Mouse (Mus musculus) lung, postnatal 14 days (tissue): Measurements from ENCODE around the gene Hdgf.

Experiments
- DNase-seq: peaks from one replicate; pipeline ENCODE4 v3.0.0; 2021

Hdgf gene

DNA sequence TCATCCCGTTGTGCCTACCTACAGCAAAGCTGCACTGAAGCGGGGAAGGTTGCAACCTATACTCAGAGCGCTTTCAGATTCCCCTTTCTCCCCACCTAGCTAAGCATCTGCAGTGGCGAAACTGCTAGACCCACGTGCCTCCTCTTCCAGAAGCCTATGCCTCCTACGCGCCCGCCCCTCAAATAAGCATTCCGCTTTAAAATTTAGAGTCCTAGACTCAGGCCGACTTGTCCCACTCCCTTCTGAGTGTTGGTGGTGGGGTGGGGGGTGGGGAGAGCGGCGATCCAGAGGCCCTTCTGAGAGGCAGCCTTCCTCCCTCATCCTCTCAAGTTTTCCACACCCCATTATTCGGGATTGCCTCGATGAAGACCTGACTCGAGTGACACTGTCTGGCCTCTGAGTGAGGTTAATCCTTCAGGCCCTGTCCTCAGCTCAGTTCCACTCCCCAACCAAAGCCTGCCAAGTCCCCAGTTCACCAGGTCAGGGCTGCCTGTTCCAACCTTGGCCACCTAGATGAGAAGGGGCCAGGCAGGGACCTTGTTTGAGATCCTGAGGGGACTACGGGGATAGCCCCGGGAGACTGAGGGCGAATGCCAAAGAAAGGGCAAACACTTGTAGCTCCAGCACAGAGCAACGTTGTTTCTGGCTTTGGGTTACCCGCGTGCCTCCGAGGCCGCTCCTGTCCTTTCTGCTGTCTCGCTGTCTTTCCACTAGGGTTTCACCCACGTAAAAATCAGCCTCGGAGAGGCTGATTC, 41.1 kb downstream of the Hdgf start:
- DNase-seq, result no peak

DNA sequence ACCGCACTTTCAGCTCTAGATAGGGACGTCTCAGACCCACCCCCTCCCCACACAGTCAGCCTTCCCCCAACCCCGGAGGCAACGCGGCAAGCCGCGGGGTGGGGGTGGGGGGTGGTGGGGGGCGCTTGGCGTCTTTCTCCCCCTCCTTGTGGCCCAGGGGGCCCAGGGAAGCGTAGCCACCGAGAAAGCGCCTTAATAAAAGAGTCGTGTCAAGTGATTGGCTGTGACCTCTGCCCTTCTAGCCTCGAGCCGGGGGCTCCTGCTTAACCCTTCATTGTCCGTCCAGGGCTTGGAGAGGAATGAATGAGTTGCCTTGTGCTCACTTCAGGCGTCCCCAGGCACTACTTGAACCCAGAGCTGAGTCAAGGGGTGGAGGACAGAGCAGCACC, 41.7 kb downstream of the Hdgf start:
- no peak for DNase-seq

DNA sequence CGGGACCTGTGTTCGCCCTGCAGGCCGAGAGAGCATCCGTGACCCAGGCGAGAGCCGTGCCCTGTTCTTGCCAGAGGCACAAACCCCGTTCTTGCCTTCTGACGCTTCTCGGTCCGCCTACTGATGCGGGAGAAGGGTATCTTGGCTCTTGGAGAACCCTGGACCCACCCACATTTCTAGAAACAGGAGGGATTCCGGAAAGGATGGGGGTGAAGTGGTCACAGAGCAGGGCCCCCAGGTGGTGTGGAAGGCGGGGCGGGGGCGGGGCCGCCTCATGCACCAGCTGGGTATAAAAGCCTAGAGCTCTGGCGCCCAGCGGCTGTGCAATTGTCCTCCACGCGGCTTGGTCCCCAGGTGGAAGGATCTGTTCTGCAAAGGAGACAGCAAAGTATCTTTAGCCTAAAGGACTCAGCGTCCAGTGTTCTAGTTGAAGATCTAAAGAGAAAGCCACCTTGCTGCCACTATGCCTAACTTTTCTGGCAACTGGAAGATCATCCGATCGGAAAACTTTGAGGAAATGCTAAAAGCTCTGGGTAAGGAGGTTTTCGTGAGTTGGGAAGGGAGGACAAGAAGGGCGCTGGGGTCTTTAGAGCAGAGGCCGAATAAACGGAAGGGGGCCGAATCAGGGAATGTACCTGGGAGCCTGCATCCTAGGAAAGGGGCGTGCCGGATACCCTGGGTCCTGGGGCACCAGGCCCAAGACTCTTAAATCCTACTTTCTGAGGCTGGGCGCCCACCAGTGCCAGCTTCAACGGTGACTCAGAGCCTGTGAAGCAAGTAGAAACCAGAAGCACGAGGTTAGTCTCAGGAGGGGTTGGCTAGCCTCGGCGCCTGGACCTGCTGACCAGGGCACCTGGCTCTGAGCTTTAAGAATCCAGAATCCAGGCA, 42.5 kb downstream of the Hdgf start, which contains the start of gene Crabp2:
Gene Crabp2, plus strand, starts transcription at position 289 of the 888 bp plus-strand sequence.
- DNase-seq, result no peak

DNA sequence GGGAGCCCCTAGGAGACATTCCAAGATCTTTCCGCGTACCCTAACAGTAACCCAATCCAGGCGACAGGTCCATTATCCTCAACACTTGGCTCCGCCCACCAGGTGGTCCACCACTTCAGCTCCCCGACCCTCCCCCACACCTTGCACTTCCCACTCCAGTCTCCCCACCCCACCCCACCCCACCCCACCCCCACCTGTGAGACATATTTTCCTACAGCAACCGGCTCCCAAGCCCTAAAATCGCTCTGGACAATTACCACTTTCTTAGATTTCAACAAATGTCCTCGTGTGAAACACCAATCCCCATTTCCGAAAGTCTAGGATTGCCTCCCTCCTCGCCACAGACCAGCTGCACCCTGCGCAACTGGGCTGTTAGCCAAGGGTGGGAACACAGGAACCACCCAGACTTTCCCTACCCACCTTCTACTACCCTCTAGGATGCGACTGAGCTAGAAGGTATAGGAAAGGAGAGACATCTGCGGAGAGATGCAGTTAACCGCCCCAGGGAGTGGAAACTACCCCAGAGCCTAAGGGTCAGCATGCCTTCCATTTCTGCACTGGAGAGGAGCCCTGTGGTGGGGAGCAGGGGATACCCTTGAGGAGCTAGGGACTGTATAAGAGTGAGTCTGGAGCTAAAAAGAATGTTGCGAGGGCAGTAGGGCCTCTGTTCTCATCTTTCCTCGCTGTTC, 43.3 kb downstream of the Hdgf start:
- DNase-seq, result no peak

DNA sequence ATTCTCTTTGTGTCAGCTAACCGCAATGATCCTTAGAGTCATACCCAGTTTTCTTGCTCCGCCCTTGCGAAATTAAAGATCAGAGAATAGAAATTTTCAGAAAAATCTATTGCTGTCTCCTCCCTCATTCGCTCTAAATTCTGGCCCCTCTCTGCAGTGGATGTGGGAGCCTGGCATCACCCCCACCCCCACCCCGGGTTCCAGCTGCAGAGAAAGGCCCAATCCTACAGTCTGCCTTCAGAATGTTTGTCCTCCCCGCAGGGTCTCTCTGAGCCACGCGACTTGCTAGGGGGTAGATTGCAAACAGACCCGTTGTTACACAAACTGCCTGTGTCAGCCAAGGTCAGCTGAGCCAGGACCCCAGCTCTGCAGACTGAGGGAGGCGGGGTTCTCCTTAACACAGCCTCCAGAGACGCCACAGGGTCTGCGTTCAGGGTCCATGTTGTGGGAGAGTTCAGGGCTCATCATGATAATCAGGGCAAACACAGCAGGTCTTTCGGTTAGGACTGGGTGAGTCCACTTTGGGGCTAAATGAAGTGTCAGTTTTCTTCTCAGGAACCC, 43.9 kb downstream of the Hdgf start:
- no peak for DNase-seq

DNA sequence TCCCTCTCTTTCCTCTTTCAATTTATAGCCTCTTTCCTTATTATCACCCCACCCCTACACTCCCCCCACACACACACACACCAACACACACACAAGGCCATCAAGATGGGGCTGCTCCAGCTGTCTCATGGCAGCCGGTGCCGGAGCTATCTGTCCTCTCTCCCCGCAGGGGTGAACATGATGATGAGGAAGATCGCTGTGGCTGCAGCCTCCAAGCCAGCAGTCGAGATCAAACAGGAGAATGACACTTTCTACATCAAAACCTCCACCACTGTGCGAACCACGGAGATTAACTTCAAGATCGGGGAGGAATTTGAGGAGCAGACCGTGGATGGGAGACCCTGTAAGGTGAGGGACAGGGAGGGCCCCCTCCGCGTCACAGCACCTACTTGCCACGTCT, 45.8 kb downstream of the Hdgf start:
- DNase-seq, result no peak

DNA sequence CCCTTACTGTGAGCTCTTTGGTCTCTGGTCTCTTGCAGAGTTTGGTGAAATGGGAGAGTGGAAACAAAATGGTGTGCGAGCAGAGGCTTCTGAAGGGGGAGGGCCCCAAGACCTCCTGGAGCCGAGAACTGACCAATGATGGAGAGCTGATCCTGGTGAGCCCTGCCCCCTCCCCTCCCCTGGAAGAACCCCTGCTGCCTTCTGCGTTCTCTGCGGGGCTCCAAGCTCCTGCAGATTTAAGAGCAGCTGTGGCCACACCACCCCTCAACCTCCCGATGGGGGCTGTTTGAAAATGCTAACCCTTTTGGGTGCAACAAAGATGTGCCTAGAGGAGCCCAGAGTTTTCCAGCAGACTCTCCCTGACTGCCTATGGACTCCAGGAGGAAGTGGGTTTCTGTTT, 46.3 kb downstream of the Hdgf start:
- no peak for DNase-seq

DNA sequence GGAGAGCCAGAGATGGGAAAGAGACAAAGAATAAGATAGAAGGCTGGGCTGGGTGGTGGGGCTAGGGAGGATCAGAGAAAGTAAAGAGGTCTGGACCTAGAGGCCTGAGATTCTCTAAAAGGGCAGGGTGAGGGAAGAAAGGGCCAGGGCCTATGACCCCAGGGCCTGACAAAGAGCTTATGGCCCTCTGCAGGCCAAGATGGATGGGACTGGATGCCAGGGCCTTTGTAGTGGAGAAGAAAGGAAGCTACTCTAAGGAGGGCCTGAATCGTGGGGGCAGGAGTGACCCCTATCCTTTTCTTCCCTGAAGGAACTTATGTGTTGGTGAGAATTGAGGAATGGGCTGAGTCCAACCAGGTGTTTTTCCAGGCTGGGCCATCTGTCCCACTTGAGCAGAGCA, 51.9 kb downstream of the Hdgf start:
- DNase-seq, result no peak

DNA sequence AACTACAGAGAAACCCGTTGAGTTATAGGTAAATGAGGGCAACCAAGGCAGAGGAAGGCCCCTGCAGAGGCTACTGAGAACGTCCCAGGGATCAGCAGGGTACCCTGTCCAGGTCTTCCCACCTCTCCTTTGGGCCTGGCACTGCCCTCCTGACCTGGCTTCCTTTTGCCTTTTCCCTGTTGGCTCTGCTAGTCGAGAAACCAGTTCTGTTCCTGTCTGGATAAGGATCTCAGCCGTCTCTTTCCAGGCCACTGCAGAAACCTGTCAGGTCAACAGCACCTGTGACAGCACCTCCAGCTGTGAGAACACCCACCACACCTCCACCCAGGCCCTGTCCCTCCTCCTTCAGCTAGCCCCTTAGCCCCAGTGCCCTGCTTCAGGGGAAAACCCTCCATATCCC, 52.4 kb downstream of the Hdgf start:
- DNase-seq, result no peak

DNA sequence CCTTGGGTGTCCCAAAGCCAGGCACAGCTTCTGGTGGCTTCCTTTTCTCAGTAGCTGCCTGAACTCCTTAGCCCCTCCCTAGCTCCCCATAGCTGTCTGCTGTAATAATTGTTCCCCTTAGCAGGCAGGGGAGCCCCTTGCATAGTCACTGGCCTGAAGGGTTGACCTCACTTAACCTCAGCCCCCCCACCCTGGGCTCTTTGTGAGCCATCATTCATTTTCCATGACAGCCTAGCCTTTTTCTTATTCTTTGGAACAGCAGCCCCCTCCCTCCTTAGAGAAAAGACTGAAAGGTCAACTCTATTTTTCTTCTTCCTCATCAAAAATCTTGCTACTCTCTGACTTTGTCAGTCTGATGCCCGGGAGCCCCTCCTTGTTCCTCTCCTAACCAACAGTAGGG, 52.8 kb downstream of the Hdgf start:
- no peak for DNase-seq

DNA sequence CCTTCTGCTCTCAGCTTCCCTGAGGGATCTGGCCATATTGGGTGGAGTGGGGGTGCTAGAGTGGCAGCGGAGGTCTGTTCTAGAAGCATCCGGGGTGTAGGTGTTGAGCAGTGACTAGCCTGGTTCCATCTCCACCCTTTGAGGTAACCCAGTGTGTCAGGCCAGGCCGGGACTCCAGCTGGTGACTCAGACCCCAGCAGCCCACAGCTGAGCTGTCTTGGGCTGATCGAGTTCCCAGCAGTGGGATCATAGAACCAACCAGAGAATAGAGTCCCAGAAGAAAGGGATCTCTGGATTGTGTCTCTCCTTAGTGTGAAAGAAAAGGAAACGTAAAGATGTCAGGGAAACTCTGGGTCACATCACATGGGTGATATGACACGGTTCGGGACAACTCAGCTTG, 53.2 kb downstream of the Hdgf start:
- DNase-seq, result no peak

DNA sequence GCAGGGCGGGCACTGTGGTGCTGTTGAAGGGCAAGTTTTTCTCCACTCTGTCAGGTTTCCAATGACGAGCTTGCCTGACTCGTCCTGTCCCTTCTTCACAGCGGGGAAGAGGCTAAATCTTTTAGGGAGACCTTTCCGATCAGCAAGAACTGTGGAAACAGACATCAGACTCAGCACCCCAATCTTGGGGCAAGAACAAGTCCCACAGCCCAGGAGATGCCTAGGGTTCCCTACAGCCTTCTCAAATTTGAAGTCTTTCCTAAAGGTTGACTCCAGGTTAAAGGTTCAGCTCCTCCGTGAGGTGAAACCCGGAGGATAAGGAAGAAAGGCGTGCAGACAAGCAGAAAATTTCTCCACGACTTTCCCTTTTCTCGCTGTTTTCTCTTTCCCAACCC, 54.1 kb downstream of the Hdgf start:
- no peak for DNase-seq

DNA sequence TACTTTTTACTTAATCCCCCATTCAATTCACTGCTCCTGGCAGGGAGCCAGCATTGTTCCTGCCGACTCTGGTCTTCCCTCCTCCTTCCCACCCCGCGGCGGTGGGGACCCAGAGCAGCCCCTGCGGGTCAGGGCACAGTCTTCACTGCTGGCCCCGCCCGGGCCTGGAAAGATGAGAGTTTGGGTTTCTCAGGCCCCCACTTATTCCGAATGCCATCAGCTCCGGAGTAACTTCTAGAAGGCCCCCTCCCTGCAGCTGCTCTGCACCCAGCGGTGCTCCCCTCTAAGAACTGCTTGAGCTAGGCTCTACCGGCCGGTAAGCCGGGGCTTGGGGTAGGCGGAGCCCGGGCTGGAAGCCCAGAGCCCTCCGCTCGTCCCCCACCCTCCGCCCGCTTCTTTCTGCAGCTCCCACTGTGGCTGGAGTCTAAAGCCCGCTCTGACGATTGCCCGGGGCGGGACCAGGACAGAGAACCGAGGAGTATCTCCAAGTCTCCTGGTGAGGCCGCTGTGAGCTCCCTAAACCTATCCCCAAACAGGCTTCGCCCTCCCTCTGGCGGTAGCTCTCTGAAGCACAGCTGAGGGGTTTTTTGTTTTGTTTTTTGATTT, 54.6 kb downstream of the Hdgf start:
- DNase-seq, result peak; percentile 89
